Mouse (Mus musculus): ENCODE measurements around the gene Olfr1361. TPM values are rescaled to one million over a fixed set of nuclear protein-coding genes. Genes with fewer than 3 reads are reported as not detected.

The Olfr1361 gene
- total RNA-seq (2023) = not detected in 4 replicates

GRCm38 (mm10) chr13:21663286-21663685 is at the start of gene Olfr1361:
Gene Olfr1361 (minus strand): TSS chr13:21663386.

GRCm38 (mm10) chr13:21697811-21698210 is 34.6 kb upstream of the Olfr1361 start, which contains the start of gene Olfr1359:
Gene Olfr1359 (plus strand): TSS chr13:21698111.

DNA sequence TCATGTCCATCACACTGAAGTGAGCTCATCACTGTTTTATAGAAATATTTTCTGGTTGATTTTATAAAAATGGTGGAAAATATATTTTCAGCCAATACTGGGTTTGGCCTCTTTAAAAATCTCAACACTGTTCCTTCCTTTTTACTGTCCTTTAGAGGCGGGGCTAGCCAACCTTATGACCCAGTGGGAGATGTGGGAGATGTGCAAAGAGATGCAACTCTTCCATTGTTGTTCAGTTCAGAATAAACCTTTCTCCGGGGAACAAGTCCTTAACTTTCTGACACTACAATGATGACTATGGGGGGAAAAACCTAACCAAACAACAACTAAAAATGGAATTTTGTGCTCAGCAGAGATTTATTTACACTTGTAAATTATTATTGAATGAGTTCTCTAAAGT is 14.1 kb upstream of the Olfr1361 start, which contains the start of gene Olfr1360:
TSS of gene Olfr1360 (minus strand) at position 101 of the 400 bp plus-strand sequence.

GRCm38 (mm10) chr13:21642418-21642817 is 20.8 kb downstream of the Olfr1361 start, which contains the start of gene Olfr11:
Gene Olfr11 (minus strand): TSS chr13:21642518.

DNA sequence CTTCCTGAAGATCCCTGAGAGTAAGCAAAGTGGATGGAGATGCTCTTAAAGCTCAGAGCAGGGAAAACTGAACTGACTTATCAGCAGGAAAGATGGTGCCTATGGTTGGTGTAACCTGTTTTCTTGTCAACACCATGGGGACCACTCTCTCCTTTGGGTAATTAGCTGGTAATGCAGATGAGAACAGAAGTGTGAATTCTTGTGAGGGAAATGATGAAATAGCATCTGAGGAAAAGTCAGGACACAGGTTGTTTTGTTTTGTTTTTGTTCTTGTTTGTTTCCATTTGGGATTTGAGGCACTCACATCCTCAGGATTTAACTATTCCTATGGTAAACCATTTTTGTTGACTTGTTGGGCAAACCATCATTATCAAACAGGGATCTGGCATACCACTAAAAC is 49.3 kb downstream of the Olfr1361 start, which contains the start of gene Olfr1362:
TSS of gene Olfr1362 (minus strand) at position 101 of the 400 bp plus-strand sequence.

Other genes starting within 250 kb of the Olfr1361 start
- gene Pgbd1, start 222.3 kb downstream of the Olfr1361 start, total RNA-seq (2023) = 0.36 to 0.76 TPM (median 0.46 TPM) in 3 of 4 replicates, not detected in the other
- 36.6 to 38.1 TPM (median 37.6 TPM) in 4 replicates for gene Zscan26, start 209.7 kb downstream of the Olfr1361 start, total RNA-seq (2023)
- gene Nkapl, start 194.9 kb downstream of the Olfr1361 start, total RNA-seq (2023) = not detected in 4 replicates
- gene Zkscan4, start 184.5 kb downstream of the Olfr1361 start, total RNA-seq (2023) = not detected in 4 replicates
- gene Gm10065, start 183.9 kb downstream of the Olfr1361 start, total RNA-seq (2023) = not detected in 4 replicates
- 6.7 to 8.4 TPM (median 7.2 TPM) in 4 replicates for gene AK157302, start 168.2 kb downstream of the Olfr1361 start, total RNA-seq (2023)
- 10.4 to 24.0 TPM (median 18.4 TPM) in 4 replicates for gene Gm11273, start 162.0 kb downstream of the Olfr1361 start, total RNA-seq (2023)
- 7.7 to 11.4 TPM (median 10.3 TPM) in 4 replicates for gene Zkscan8, start 132.3 kb downstream of the Olfr1361 start, total RNA-seq (2023)
- not detected in 4 replicates for gene Olfr1366, start 120.6 kb downstream of the Olfr1361 start, total RNA-seq (2023)
- gene Olfr1535, start 103.5 kb downstream of the Olfr1361 start, total RNA-seq (2023) = not detected in 4 replicates
- not detected in 4 replicates for gene Olfr1364, start 81.6 kb downstream of the Olfr1361 start, total RNA-seq (2023)
- not detected in 4 replicates for gene Olfr1362, start 49.4 kb downstream of the Olfr1361 start, total RNA-seq (2023)
- gene Olfr11, start 20.9 kb downstream of the Olfr1361 start, total RNA-seq (2023) = not detected in 4 replicates
- gene Olfr1360, start 14.0 kb upstream of the Olfr1361 start, total RNA-seq (2023) = not detected in 4 replicates
- gene Olfr1359, start 34.7 kb upstream of the Olfr1361 start, total RNA-seq (2023) = not detected in 4 replicates
- 60.5 to 95.6 TPM (median 91.5 TPM) in 4 replicates for gene Hist1h2bl, start 52.8 kb upstream of the Olfr1361 start, total RNA-seq (2023)
- gene Hist1h2ai, start 53.0 kb upstream of the Olfr1361 start, total RNA-seq (2023) = 86.2 to 128 TPM (median 105 TPM) in 4 replicates
- gene Hist1h3h, start 54.3 kb upstream of the Olfr1361 start, total RNA-seq (2023) = 124 to 146 TPM (median 132 TPM) in 4 replicates
- 7.8 to 14.0 TPM (median 11.2 TPM) in 4 replicates for gene Hist1h2bm, start 58.7 kb upstream of the Olfr1361 start, total RNA-seq (2023)
- gene Hist1h4j, start 71.7 kb upstream of the Olfr1361 start, total RNA-seq (2023) = 13.5 to 16.8 TPM (median 15.9 TPM) in 4 replicates
- gene Hist1h4k, start 87.1 kb upstream of the Olfr1361 start, total RNA-seq (2023) = 235 to 385 TPM (median 353 TPM) in 4 replicates
- 33.5 to 52.3 TPM (median 43.6 TPM) in 4 replicates for gene Hist1h2ak, start 90.4 kb upstream of the Olfr1361 start, total RNA-seq (2023)
- gene Hist1h2bn, start 90.7 kb upstream of the Olfr1361 start, total RNA-seq (2023) = 76.0 to 118 TPM (median 87.0 TPM) in 4 replicates
- 55.1 to 70.5 TPM (median 62.8 TPM) in 4 replicates for gene Hist1h1b, start 117.2 kb upstream of the Olfr1361 start, total RNA-seq (2023)
- 183 to 227 TPM (median 189 TPM) in 4 replicates for gene Hist1h3i, start 120.0 kb upstream of the Olfr1361 start, total RNA-seq (2023)
- gene Hist1h2an, start 123.8 kb upstream of the Olfr1361 start, total RNA-seq (2023) = 30.2 to 44.7 TPM (median 33.5 TPM) in 4 replicates
- 32.1 to 51.1 TPM (median 41.4 TPM) in 4 replicates for gene Hist1h2bp, start 124.1 kb upstream of the Olfr1361 start, total RNA-seq (2023)
- gene Hist1h2bq, start 146.8 kb upstream of the Olfr1361 start, total RNA-seq (2023) = 160 to 195 TPM (median 178 TPM) in 4 replicates
- gene Hist1h2ao, start 147.1 kb upstream of the Olfr1361 start, total RNA-seq (2023) = 204 to 263 TPM (median 252 TPM) in 4 replicates
- 296 to 419 TPM (median 357 TPM) in 4 replicates for gene Hist1h4m, start 148.4 kb upstream of the Olfr1361 start, total RNA-seq (2023)
- 56.0 to 117 TPM (median 97.2 TPM) in 4 replicates for gene Hist1h4n, start 168.8 kb upstream of the Olfr1361 start, total RNA-seq (2023)
- gene Hist1h2ap, start 170.1 kb upstream of the Olfr1361 start, total RNA-seq (2023) = 44.1 to 82.7 TPM (median 54.3 TPM) in 4 replicates
- 158 to 191 TPM (median 175 TPM) in 4 replicates for gene Hist1h2br, start 170.4 kb upstream of the Olfr1361 start, total RNA-seq (2023)

All from B cell, adult 62 days (primary cell).